Mouse (Mus musculus): Measurements from ENCODE around the gene Pdlim7. TPM values are rescaled to one million over a fixed set of nuclear protein-coding genes. Genes with fewer than 3 reads are reported as not detected.

Pdlim7 gene
- polyA plus RNA-seq, 1 experiment from 2014 or later = 198 TPM

- Histone ChIP-seq H3K4me3 (replicated peaks) (no peak overlapping the region), H3K9ac (no peak overlapping the region), H3K9me3 (no peaks in the 10 kb centered on the region), H3K36me3 (peaks cover 14% of the 10 kb centered on the region; the same call in 1 of the 2 replicates), H3K27ac (no peak overlapping the region), H3K4me2 (no peak overlapping the region), H3K27me3 (replicated peaks) (no peaks in the 10 kb centered on the region), H3K4me1 (peaks cover 5% of the 10 kb centered on the region; the same call in 1 of the 2 replicates)
- 83% methylated on average over 6 of the region's 6 CpGs for WGBS
- no peak for ATAC-seq (ENCODE audit: insufficient read depth, low FRiP score, low read depth)
Measured at GRCm38 (mm10) chr13:55496661-55497060, 16.8 kb downstream of the Pdlim7 start.

GRCm38 (mm10) chr13:55495702-55496101 is 17.8 kb downstream of the Pdlim7 start:
- Histone ChIP-seq H3K27me3 (replicated peaks) (no peaks in the 10 kb centered on the region), H3K4me1 (peaks cover 5% of the 10 kb centered on the region; the same call in 1 of the 2 replicates), H3K9ac (no peak overlapping the region), H3K36me3 (peaks cover 14% of the 10 kb centered on the region; the same call in 1 of the 2 replicates), H3K9me3 (no peaks in the 10 kb centered on the region), H3K27ac (no peak overlapping the region), H3K4me2 (no peak overlapping the region), H3K4me3 (replicated peaks) (no peak overlapping the region)
- ATAC-seq (ENCODE audit: insufficient read depth, low FRiP score, low read depth) = no peak
- WGBS = 46% methylated on average over 4 of the region's 4 CpGs

GRCm38 (mm10) chr13:55494883-55495621 is 18.4 kb downstream of the Pdlim7 start:
- H3K4me1 ChIP-seq = peaks cover 5% of the 10 kb centered on the region; the same call in 1 of the 2 replicates
- no peak overlapping the region for H3K9ac ChIP-seq
- H3K4me2 ChIP-seq = no peak overlapping the region
- peak; percentile 67 for ATAC-seq (ENCODE audit: insufficient read depth, low FRiP score, low read depth)
- no peaks in the 10 kb centered on the region for H3K9me3 ChIP-seq
- 17% methylated on average over 17 of the region's 18 CpGs for WGBS
- H3K4me3 ChIP-seq (replicated peaks) = no peak overlapping the region
- H3K27me3 ChIP-seq (replicated peaks) = no peaks in the 10 kb centered on the region
- H3K36me3 ChIP-seq = peaks cover 14% of the 10 kb centered on the region; the same call in 1 of the 2 replicates
- H3K27ac ChIP-seq = no peak overlapping the region; the same call in 1 of the 2 replicates

GRCm38 (mm10) chr13:55494257-55494656 is 19.2 kb downstream of the Pdlim7 start:
- H3K27me3 ChIP-seq (replicated peaks) = no peaks in the 10 kb centered on the region
- no peak overlapping the region for H3K27ac ChIP-seq
- no peak overlapping the region for H3K4me3 ChIP-seq (replicated peaks)
- no peak overlapping the region for H3K9ac ChIP-seq
- 9% methylated on average over 2 of the region's 2 CpGs for WGBS
- H3K9me3 ChIP-seq = no peaks in the 10 kb centered on the region
- peaks cover 14% of the 10 kb centered on the region; the same call in 1 of the 2 replicates for H3K36me3 ChIP-seq
- no peak overlapping the region for H3K4me2 ChIP-seq
- peaks cover 5% of the 10 kb centered on the region; the same call in 1 of the 2 replicates for H3K4me1 ChIP-seq
- no peak for ATAC-seq (ENCODE audit: insufficient read depth, low FRiP score, low read depth)

- Histone ChIP-seq H3K4me1 (peaks cover 44% of the 10 kb centered on the region), H3K27ac (peak within 1 kb of the TSS; percentile 87), H3K9me3 (no peaks in the 10 kb centered on the region), H3K27me3 (replicated peaks) (no peaks in the 10 kb centered on the region), H3K36me3 (no peaks in the 10 kb centered on the region), H3K9ac (peak within 1 kb of the TSS; percentile 73), H3K4me2 (peak within 1 kb of the TSS; percentile 86), H3K4me3 (replicated peaks) (peak within 1 kb of the TSS; percentile 71)
- WGBS = 2% methylated on average over 55 of the region's 83 CpGs
- peak; percentile 74 for ATAC-seq (ENCODE audit: insufficient read depth, low FRiP score, low read depth)
Measured at GRCm38 (mm10) chr13:55487578-55488498, 25.6 kb downstream of the Pdlim7 start, which contains the start of gene Dbn1. Dbn1 (minus strand) TSS chr13:55488111.

- Histone ChIP-seq H3K9me3 (no peaks in the 10 kb centered on the region), H3K36me3 (peaks cover 5% of the 10 kb centered on the region; the same call in 1 of the 2 replicates), H3K4me2 (peak overlapping the region; percentile 86), H3K4me1 (peaks cover 51% of the 10 kb centered on the region), H3K9ac (peak overlapping the region; percentile 73), H3K27ac (peak overlapping the region; percentile 87), H3K4me3 (replicated peaks) (peak overlapping the region; percentile 71), H3K27me3 (replicated peaks) (no peaks in the 10 kb centered on the region)
- under 1% methylated on average over 28 of the region's 29 CpGs for WGBS
- ATAC-seq (ENCODE audit: insufficient read depth, low FRiP score, low read depth) = peak; percentile 65
Measured at GRCm38 (mm10) chr13:55486916-55487577, 26.4 kb downstream of the Pdlim7 start.

GRCm38 (mm10) chr13:55486029-55486794 is 27.3 kb downstream of the Pdlim7 start:
- H3K27ac ChIP-seq = peak overlapping the region; percentile 87; the same call in 1 of the 2 replicates
- peaks cover 10% of the 10 kb centered on the region; the same call in 1 of the 2 replicates for H3K36me3 ChIP-seq
- WGBS = 43% methylated on average over 14 of the region's 14 CpGs
- peak overlapping the region; percentile 73; the same call in 1 of the 2 replicates for H3K9ac ChIP-seq
- peaks cover 51% of the 10 kb centered on the region for H3K4me1 ChIP-seq
- no peaks in the 10 kb centered on the region for H3K9me3 ChIP-seq
- peak overlapping the region; percentile 86 for H3K4me2 ChIP-seq
- ATAC-seq (ENCODE audit: insufficient read depth, low FRiP score, low read depth) = no peak
- peak overlapping the region; percentile 71 for H3K4me3 ChIP-seq (replicated peaks)
- no peaks in the 10 kb centered on the region for H3K27me3 ChIP-seq (replicated peaks)

- Histone ChIP-seq H3K27me3 (replicated peaks) (no peaks in the 10 kb centered on the region), H3K4me1 (peaks cover 51% of the 10 kb centered on the region), H3K4me3 (replicated peaks) (no peak overlapping the region), H3K36me3 (peaks cover 21% of the 10 kb centered on the region), H3K9ac (no peak overlapping the region), H3K27ac (no peak overlapping the region), H3K9me3 (no peaks in the 10 kb centered on the region), H3K4me2 (peak overlapping the region; percentile 86; the same call in 1 of the 2 replicates)
- WGBS = 41% methylated on average over 7 of the region's 7 CpGs
- no peak for ATAC-seq (ENCODE audit: insufficient read depth, low FRiP score, low read depth)
Measured at GRCm38 (mm10) chr13:55484520-55485088, 28.9 kb downstream of the Pdlim7 start.

GRCm38 (mm10) chr13:55483593-55483992 is 29.9 kb downstream of the Pdlim7 start:
- Histone ChIP-seq H3K27ac (peak overlapping the region; percentile 57; the same call in 1 of the 2 replicates), H3K9ac (no peak overlapping the region), H3K4me1 (peaks cover 51% of the 10 kb centered on the region), H3K27me3 (replicated peaks) (no peaks in the 10 kb centered on the region), H3K9me3 (no peaks in the 10 kb centered on the region), H3K36me3 (peaks cover 21% of the 10 kb centered on the region), H3K4me3 (replicated peaks) (no peak overlapping the region), H3K4me2 (no peak overlapping the region; the same call in 1 of the 2 replicates)
- ATAC-seq (ENCODE audit: insufficient read depth, low FRiP score, low read depth) = no peak
- WGBS = 57% methylated on average over 15 of the region's 15 CpGs

GRCm38 (mm10) chr13:55483071-55483470 is 30.4 kb downstream of the Pdlim7 start:
- Histone ChIP-seq H3K36me3 (peaks cover 21% of the 10 kb centered on the region), H3K9ac (no peak overlapping the region), H3K4me2 (no peak overlapping the region; the same call in 1 of the 2 replicates), H3K27ac (peak overlapping the region; percentile 57; the same call in 1 of the 2 replicates), H3K4me3 (replicated peaks) (no peak overlapping the region), H3K9me3 (no peaks in the 10 kb centered on the region), H3K27me3 (replicated peaks) (no peaks in the 10 kb centered on the region), H3K4me1 (peaks cover 51% of the 10 kb centered on the region)
- no peak for ATAC-seq (ENCODE audit: insufficient read depth, low FRiP score, low read depth)
- 32% methylated on average over 9 of the region's 9 CpGs for WGBS
